Mouse (Mus musculus): Measurements from ENCODE around the gene Cyp46a1.

Cyp46a1 gene

GRCm38 (mm10) chr12:108365340-108365739 is 31.2 kb downstream of the Cyp46a1 start:
- DNase-seq, result peak; percentile 71 to 82

GRCm38 (mm10) chr12:108365868-108366267 is 31.7 kb downstream of the Cyp46a1 start:
- no peak for DNase-seq

GRCm38 (mm10) chr12:108367909-108368308 is 33.7 kb downstream of the Cyp46a1 start:
- DNase-seq, result peak; percentile 53 to 70

GRCm38 (mm10) chr12:108368921-108369320 is 34.7 kb downstream of the Cyp46a1 start:
- DNase-seq, result no peak

GRCm38 (mm10) chr12:108370596-108371428 is 36.6 kb downstream of the Cyp46a1 start, which contains the start of gene Eml1:
Gene Eml1 (plus strand): TSS chr12:108370957.
- DNase-seq, result peak; percentile 76 to 84

GRCm38 (mm10) chr12:108371429-108371765 is 37.2 kb downstream of the Cyp46a1 start:
- peak; percentile 48 to 65 for DNase-seq

- no peak for DNase-seq
Observed at GRCm38 (mm10) chr12:108372241-108372640, 38.1 kb downstream of the Cyp46a1 start.

GRCm38 (mm10) chr12:108373611-108374010 is 39.4 kb downstream of the Cyp46a1 start:
- no peak for DNase-seq

- no peak for DNase-seq
Observed at GRCm38 (mm10) chr12:108374689-108375088, 40.5 kb downstream of the Cyp46a1 start.

- no peak for DNase-seq
Observed at GRCm38 (mm10) chr12:108378379-108379133, 44.4 kb downstream of the Cyp46a1 start.

GRCm38 (mm10) chr12:108386476-108387232 is 52.5 kb downstream of the Cyp46a1 start:
- peak in 1 of 2 experiments; percentile 35 for DNase-seq

GRCm38 (mm10) chr12:108389718-108390117 is 55.5 kb downstream of the Cyp46a1 start:
- DNase-seq, result no peak

GRCm38 (mm10) chr12:108392254-108393044 is 58.3 kb downstream of the Cyp46a1 start:
- DNase-seq, result no peak

GRCm38 (mm10) chr12:108393082-108393481 is 58.9 kb downstream of the Cyp46a1 start:
- no peak for DNase-seq

GRCm38 (mm10) chr12:108393637-108394036 is 59.5 kb downstream of the Cyp46a1 start:
- peak; percentile 83 to 90 for DNase-seq

- no peak for DNase-seq
Observed at GRCm38 (mm10) chr12:108394534-108395284, 60.5 kb downstream of the Cyp46a1 start.

- no peak for DNase-seq
Observed at GRCm38 (mm10) chr12:108395285-108395660, 61.1 kb downstream of the Cyp46a1 start.

GRCm38 (mm10) chr12:108396081-108396947 is 62.1 kb downstream of the Cyp46a1 start:
- DNase-seq, result no peak

- no peak for DNase-seq
Observed at GRCm38 (mm10) chr12:108398681-108399080, 64.5 kb downstream of the Cyp46a1 start.

GRCm38 (mm10) chr12:108399191-108399590 is 65.0 kb downstream of the Cyp46a1 start:
- DNase-seq, result no peak
